Mouse (Mus musculus) embryonic fibroblast, embryonic 13.5 days (primary cell): Measurements from ENCODE around the gene Mier2.

Experiments used
- CTCF ChIP-seq: IDR thresholded peaks from 2 replicates; pipeline ENCODE4 v1.5.1; 2011; ENCODE audit warnings: mild to moderate bottlenecking, control low read depth, low read length, moderate library complexity, borderline replicate concordance; ENCODE audit not compliant: insufficient read depth
- POLR2A ChIP-seq: IDR thresholded peaks from 2 replicates; pipeline ENCODE4 v1.6.1; 2011; ENCODE audit warnings: low read depth, mild to moderate bottlenecking, control low read depth, low read length, moderate library complexity

GRCm38 (mm10) chr10:79502830-79503644 lies 52.0 kb downstream of the Mier2 start:
- TF ChIP-seq CTCF = no peak
- TF ChIP-seq POLR2A = no peak
